Mouse (Mus musculus) cerebellum, postnatal 25 days (tissue): ENCODE measurements around the gene Pdf.
A peak's percentile ranks its signal among the peaks of the same experiment; 100 is the strongest.

ENCODE experiments used
- DNase-seq, 2 experiments: peaks; one replicate each; pipeline ENCODE4 v3.0.0; 2021; ENCODE audit warnings: mixed read lengths in 2 of 2

Gene Pdf

GRCm38 (mm10) chr8:107048061-107048941 is at the start of gene Pdf:
Pdf (minus strand) TSS chr8:107048614.
- peak; percentile 86 to 90 for DNase-seq

- peak; percentile 98 to 99 for DNase-seq
Measured at GRCm38 (mm10) chr8:107096366-107097036, 48.1 kb upstream of the Pdf start, which contains the start of gene Terf2. Terf2 (minus strand) TSS chr8:107096547.

- DNase-seq = no peak
Measured at GRCm38 (mm10) chr8:107095717-107096365, 47.4 kb upstream of the Pdf start.

GRCm38 (mm10) chr8:107090531-107090930 is 42.1 kb upstream of the Pdf start:
- DNase-seq = no peak

GRCm38 (mm10) chr8:107088526-107089063 is 40.2 kb upstream of the Pdf start:
- no peak for DNase-seq

- DNase-seq = no peak
Measured at GRCm38 (mm10) chr8:107086018-107086417, 37.6 kb upstream of the Pdf start.

GRCm38 (mm10) chr8:107085358-107085757 is 36.9 kb upstream of the Pdf start:
- DNase-seq = peak in 1 of 2 experiments; percentile 23

- DNase-seq = no peak
Measured at GRCm38 (mm10) chr8:107076239-107076888, 27.9 kb upstream of the Pdf start.

- DNase-seq = no peak
Measured at GRCm38 (mm10) chr8:107074128-107074527, 25.7 kb upstream of the Pdf start.

GRCm38 (mm10) chr8:107073706-107074105 is 25.3 kb upstream of the Pdf start:
- DNase-seq = no peak

GRCm38 (mm10) chr8:107065511-107066496 is 17.4 kb upstream of the Pdf start, which contains the start of gene Tmed6:
Tmed6 (minus strand) TSS chr8:107065644.
- DNase-seq = no peak

- no peak for DNase-seq
Measured at GRCm38 (mm10) chr8:107062613-107063012, 14.2 kb upstream of the Pdf start.

- no peak for DNase-seq
Measured at GRCm38 (mm10) chr8:107056973-107057369, 8.6 kb upstream of the Pdf start.

GRCm38 (mm10) chr8:107056076-107056972 is 7.9 kb upstream of the Pdf start, which contains the start of the genes Cog8 and Nip7:
Cog8 (minus strand) TSS chr8:107056689.
Nip7 (plus strand) TSS chr8:107056877.
- DNase-seq = peak; percentile 96

- DNase-seq = no peak
Measured at GRCm38 (mm10) chr8:107052046-107052445, 3.6 kb upstream of the Pdf start.

GRCm38 (mm10) chr8:107049480-107049879 is 1.1 kb upstream of the Pdf start:
- DNase-seq = no peak

GRCm38 (mm10) chr8:107046976-107047375 is 1.4 kb downstream of the Pdf start:
- no peak for DNase-seq

- DNase-seq = no peak
Measured at GRCm38 (mm10) chr8:107045478-107045877, 2.9 kb downstream of the Pdf start.

- DNase-seq = no peak
Measured at GRCm38 (mm10) chr8:107040632-107041031, 7.8 kb downstream of the Pdf start.

- DNase-seq = peak in 1 of 2 experiments; percentile 41
Measured at GRCm38 (mm10) chr8:107036626-107037025, 11.8 kb downstream of the Pdf start.
